Mouse (Mus musculus): ENCODE measurements around the gene Adcy3. TPM values are rescaled to one million over a fixed set of nuclear protein-coding genes. Genes with fewer than 3 reads are reported as not detected.

Gene Adcy3
- 8.0 and 8.1 TPM in 2 replicates for polyA plus RNA-seq (2016; fragmentation: Nextera tagmentation; extraction: Ambion mirVana)

GRCm38 (mm10) chr12:4132941-4133846 lies at the start of gene Adcy3:
TSS of gene Adcy3 (plus strand) at chr12:4133103.
- no peaks in the 10 kb centered on the region for H3K9me3 ChIP-seq
- H3K4me2 ChIP-seq = peak within 1 kb of the TSS; percentile 92
- H3K9ac ChIP-seq = peak within 1 kb of the TSS; percentile 80
- H3K4me1 ChIP-seq = peaks cover 18% of the 10 kb centered on the region
- peak within 1 kb of the TSS; percentile 69 for H3K4me3 ChIP-seq (replicated peaks)
- H3K27me3 ChIP-seq = peaks cover 23% of the 10 kb centered on the region; the same call in 1 of the 2 replicates
- peak within 1 kb of the TSS; percentile 56 for H3K27ac ChIP-seq
- peak; percentile 88 for ATAC-seq (ENCODE audit: low FRiP score)
- WGBS = under 1% methylated on average over 78 of the region's 83 CpGs
- 0 out of 2 replicates have a peak, but pooled peaks cover 4% of the 10 kb centered on the region for H3K36me3 ChIP-seq (replicated peaks)

- no peak overlapping the region for H3K9ac ChIP-seq
- no peak overlapping the region for H3K27ac ChIP-seq
- WGBS = 75% methylated on average over 8 of the region's 8 CpGs
- no peaks in the 10 kb centered on the region for H3K9me3 ChIP-seq
- peak overlapping the region; percentile 58 for H3K4me2 ChIP-seq
- ATAC-seq (ENCODE audit: low FRiP score) = no peak
- no peaks in the 10 kb centered on the region for H3K27me3 ChIP-seq
- H3K36me3 ChIP-seq (replicated peaks) = peaks cover 24% of the 10 kb centered on the region
- H3K4me1 ChIP-seq = peaks cover 10% of the 10 kb centered on the region
- H3K4me3 ChIP-seq (replicated peaks) = peak overlapping the region; percentile 55; the same call in 1 of the 2 replicates
These were observed 49.5 kb upstream of the Adcy3 start for GRCm38 (mm10) chr12:4083441-4083840.

GRCm38 (mm10) chr12:4107383-4107782 lies 25.5 kb upstream of the Adcy3 start:
- Histone ChIP-seq H3K9ac (no peak overlapping the region), H3K9me3 (no peaks in the 10 kb centered on the region), H3K4me1 (no peaks in the 10 kb centered on the region), H3K4me2 (no peak overlapping the region), H3K36me3 (replicated peaks) (peaks cover 58% of the 10 kb centered on the region), H3K27ac (no peak overlapping the region), H3K27me3 (no peaks in the 10 kb centered on the region), H3K4me3 (replicated peaks) (no peak overlapping the region)
- peak; percentile 36; the same call in 1 of the 2 replicates for ATAC-seq (ENCODE audit: low FRiP score)
- WGBS = 77% methylated on average over 4 of the region's 4 CpGs

GRCm38 (mm10) chr12:4116132-4116531 lies 16.8 kb upstream of the Adcy3 start:
- no peak overlapping the region for H3K4me3 ChIP-seq (replicated peaks)
- H3K27ac ChIP-seq = no peak overlapping the region
- ATAC-seq (ENCODE audit: low FRiP score) = no peak
- WGBS = 90% methylated on average over 9 of the region's 9 CpGs
- 0 out of 2 replicates have a peak, but pooled peaks cover 4% of the 10 kb centered on the region for H3K36me3 ChIP-seq (replicated peaks)
- H3K9ac ChIP-seq = no peak overlapping the region
- H3K4me2 ChIP-seq = no peak overlapping the region
- no peaks in the 10 kb centered on the region for H3K4me1 ChIP-seq
- no peaks in the 10 kb centered on the region for H3K9me3 ChIP-seq
- no peaks in the 10 kb centered on the region for H3K27me3 ChIP-seq

- Histone ChIP-seq H3K4me2 (no peak overlapping the region), H3K9me3 (no peaks in the 10 kb centered on the region), H3K36me3 (replicated peaks) (0 out of 2 replicates have a peak, but pooled peaks cover 4% of the 10 kb centered on the region), H3K4me1 (no peaks in the 10 kb centered on the region), H3K27me3 (no peaks in the 10 kb centered on the region), H3K4me3 (replicated peaks) (no peak overlapping the region), H3K27ac (no peak overlapping the region), H3K9ac (no peak overlapping the region)
- ATAC-seq (ENCODE audit: low FRiP score) = no peak
- WGBS = 82% methylated on average over 3 of the region's 3 CpGs
These were observed 15.8 kb upstream of the Adcy3 start for GRCm38 (mm10) chr12:4117136-4117535.

- 82% methylated on average over 4 of the region's 4 CpGs for WGBS
- Histone ChIP-seq H3K9ac (no peak overlapping the region), H3K4me1 (no peaks in the 10 kb centered on the region), H3K36me3 (replicated peaks) (0 out of 2 replicates have a peak, but pooled peaks cover 3% of the 10 kb centered on the region), H3K4me3 (replicated peaks) (no peak overlapping the region), H3K27ac (no peak overlapping the region), H3K27me3 (no peaks in the 10 kb centered on the region), H3K4me2 (no peak overlapping the region), H3K9me3 (no peaks in the 10 kb centered on the region)
- no peak for ATAC-seq (ENCODE audit: low FRiP score)
These were observed 15.3 kb upstream of the Adcy3 start for GRCm38 (mm10) chr12:4117579-4117978.

GRCm38 (mm10) chr12:4127346-4127745 lies 5.6 kb upstream of the Adcy3 start:
- Histone ChIP-seq H3K27ac (no peak overlapping the region), H3K9ac (no peak overlapping the region), H3K4me1 (no peaks in the 10 kb centered on the region), H3K27me3 (peaks cover 7% of the 10 kb centered on the region; the same call in 1 of the 2 replicates), H3K4me3 (replicated peaks) (no peak overlapping the region), H3K9me3 (no peaks in the 10 kb centered on the region), H3K36me3 (replicated peaks) (no peaks in the 10 kb centered on the region), H3K4me2 (no peak overlapping the region)
- ATAC-seq (ENCODE audit: low FRiP score) = no peak
- 85% methylated on average over 7 of the region's 7 CpGs for WGBS

GRCm38 (mm10) chr12:4133847-4134212 lies 927 bp downstream of the Adcy3 start:
- Histone ChIP-seq H3K4me2 (peak overlapping the region; percentile 92), H3K36me3 (replicated peaks) (0 out of 2 replicates have a peak, but pooled peaks cover 4% of the 10 kb centered on the region), H3K27me3 (peaks cover 23% of the 10 kb centered on the region; the same call in 1 of the 2 replicates), H3K4me1 (peaks cover 18% of the 10 kb centered on the region), H3K9ac (peak overlapping the region; percentile 80), H3K4me3 (replicated peaks) (peak overlapping the region; percentile 69), H3K27ac (no peak overlapping the region), H3K9me3 (no peaks in the 10 kb centered on the region)
- WGBS = 33% methylated on average over 11 of the region's 11 CpGs
- ATAC-seq (ENCODE audit: low FRiP score) = peak; percentile 57; the same call in 1 of the 2 replicates

- no peak overlapping the region for H3K9ac ChIP-seq
- no peak overlapping the region for H3K4me3 ChIP-seq (replicated peaks)
- H3K9me3 ChIP-seq = no peaks in the 10 kb centered on the region
- 89% methylated on average over 5 of the region's 5 CpGs for WGBS
- no peak for ATAC-seq (ENCODE audit: low FRiP score)
- no peaks in the 10 kb centered on the region for H3K27me3 ChIP-seq
- H3K36me3 ChIP-seq (replicated peaks) = no peaks in the 10 kb centered on the region
- peaks cover 5% of the 10 kb centered on the region; the same call in 1 of the 2 replicates for H3K4me1 ChIP-seq
- H3K4me2 ChIP-seq = no peak overlapping the region
- no peak overlapping the region for H3K27ac ChIP-seq
These were observed 10.3 kb downstream of the Adcy3 start for GRCm38 (mm10) chr12:4143179-4143578.

- Histone ChIP-seq H3K9ac (no peak overlapping the region), H3K27me3 (no peaks in the 10 kb centered on the region), H3K27ac (no peak overlapping the region), H3K4me2 (no peak overlapping the region), H3K4me3 (replicated peaks) (no peak overlapping the region), H3K36me3 (replicated peaks) (no peaks in the 10 kb centered on the region), H3K4me1 (no peaks in the 10 kb centered on the region), H3K9me3 (no peaks in the 10 kb centered on the region)
- WGBS = 95% methylated on average over 2 of the region's 2 CpGs
- ATAC-seq (ENCODE audit: low FRiP score) = no peak
These were observed 18.0 kb downstream of the Adcy3 start for GRCm38 (mm10) chr12:4150936-4151335.

- Histone ChIP-seq H3K27me3 (no peaks in the 10 kb centered on the region), H3K9ac (no peak overlapping the region), H3K9me3 (no peaks in the 10 kb centered on the region), H3K4me3 (replicated peaks) (no peak overlapping the region), H3K36me3 (replicated peaks) (no peaks in the 10 kb centered on the region), H3K27ac (no peak overlapping the region), H3K4me1 (no peaks in the 10 kb centered on the region), H3K4me2 (no peak overlapping the region)
- ATAC-seq (ENCODE audit: low FRiP score) = no peak
- 93% methylated on average over 3 of the region's 3 CpGs for WGBS
These were observed 19.1 kb downstream of the Adcy3 start for GRCm38 (mm10) chr12:4151969-4152368.

- no peak overlapping the region for H3K9ac ChIP-seq
- WGBS = 92% methylated on average over 2 of the region's 2 CpGs
- H3K4me1 ChIP-seq = peaks cover 3% of the 10 kb centered on the region
- no peaks in the 10 kb centered on the region for H3K27me3 ChIP-seq
- no peak overlapping the region for H3K4me2 ChIP-seq
- ATAC-seq (ENCODE audit: low FRiP score) = no peak
- H3K27ac ChIP-seq = no peak overlapping the region
- no peaks in the 10 kb centered on the region for H3K9me3 ChIP-seq
- no peaks in the 10 kb centered on the region for H3K36me3 ChIP-seq (replicated peaks)
- no peak overlapping the region for H3K4me3 ChIP-seq (replicated peaks)
These were observed 24.6 kb downstream of the Adcy3 start for GRCm38 (mm10) chr12:4157466-4157865.

All from forebrain, embryonic 12.5 days (tissue).